Mouse (Mus musculus) small intestine, adult 2 months (tissue): ENCODE results near the gene Samd4b.

ENCODE experiments used
- CTCF ChIP-seq: fragments of 200-500 bp; IDR thresholded peaks from 2 replicates; pipeline ENCODE4 v1.5.1; 2012; ENCODE audit warnings: low read depth, mild to moderate bottlenecking, control low read depth, inconsistent platforms, low read length, moderate library complexity, mixed read lengths; ENCODE audit not compliant: insufficient replicate concordance, insufficient read length; ENCODE audit errors: extremely low read depth
- POLR2A ChIP-seq: fragments of 200-500 bp; IDR thresholded peaks from 2 replicates; pipeline ENCODE4 v1.6.1; 2012; ENCODE audit warnings: low read depth, mild to moderate bottlenecking, control low read depth, inconsistent platforms, low read length, moderate library complexity

DNA sequence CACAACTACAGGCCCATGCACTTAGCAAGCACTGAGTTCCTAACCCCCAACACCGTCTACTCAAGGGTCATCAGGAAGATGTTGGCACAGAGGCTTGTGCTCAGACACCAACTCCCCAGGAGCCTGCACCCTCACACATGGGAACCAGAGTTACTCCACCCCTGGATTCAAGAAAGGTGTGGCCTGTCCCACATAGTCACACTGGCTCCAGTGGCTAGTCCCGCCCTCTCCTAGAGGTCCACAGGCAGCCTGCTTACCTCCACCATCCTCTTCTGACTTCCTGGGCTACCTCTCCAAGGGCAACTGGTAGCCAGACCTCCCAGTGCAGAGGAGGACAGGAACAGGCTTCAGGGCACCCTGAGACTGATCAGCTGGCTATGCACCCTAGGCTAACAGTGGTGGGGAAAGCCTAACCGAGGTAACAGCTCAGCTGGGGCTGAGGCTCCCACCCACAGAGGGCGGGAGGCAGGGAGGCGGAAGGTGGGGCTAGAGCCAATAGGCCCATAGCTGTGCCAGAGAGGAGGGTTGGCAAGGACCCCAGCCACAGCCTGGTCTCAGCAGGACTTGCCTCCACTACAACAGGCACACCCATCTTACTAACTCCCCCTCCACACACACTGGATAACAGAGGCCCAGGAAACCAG lies 21.6 kb downstream of the Samd4b start:
- TF ChIP-seq CTCF (no peak), POLR2A (no peak)
